Mouse (Mus musculus) hindbrain, embryonic 11.5 days (tissue): ENCODE results near the gene Reps1. TPM values are rescaled to one million over a fixed set of nuclear protein-coding genes. Genes with fewer than 3 reads are reported as not detected.

Experiments used
- ATAC-seq: fragments of 200-750 bp; cut with Nextera tagmentation; 2 replicates; pipeline ENCODE4 v1.8.0; 2017; ENCODE audit warnings: mild to moderate bottlenecking, moderate TSS enrichment, moderate library complexity; ENCODE audit not compliant: low FRiP score
- DNase-seq: peaks from one replicate; pipeline ENCODE4 v3.0.0-alpha.2; 2015; ENCODE audit warnings: low spot score
- H3K27ac ChIP-seq: fragments of 300-500 bp; sonication (generic); 2 replicates; pipeline ENCODE4 v1.5.1; 2014; ENCODE audit warnings: mild to moderate bottlenecking, low read depth, low read length
- H3K27me3 ChIP-seq: fragments of 300-500 bp; sonication (generic); 2 replicates; pipeline ENCODE4 v1.6.1; 2014; ENCODE audit warnings: mild to moderate bottlenecking, low read length, moderate library complexity, mixed read lengths; ENCODE audit not compliant: control insufficient read depth, insufficient read depth
- H3K36me3 ChIP-seq: fragments of 300-500 bp; sonication (generic); 2 replicates; pipeline ENCODE4 v1.6.1; 2014; ENCODE audit warnings: mild to moderate bottlenecking, low read length, moderate library complexity, mixed read lengths; ENCODE audit not compliant: control insufficient read depth, insufficient read depth
- H3K4me1 ChIP-seq: fragments of 300-500 bp; sonication (generic); replicated peaks from 2 replicates; pipeline ENCODE4 v1.6.1; 2014; ENCODE audit warnings: low read length, mixed read lengths; ENCODE audit not compliant: control insufficient read depth, insufficient read depth
- H3K4me2 ChIP-seq: fragments of 300-500 bp; sonication (generic); replicated peaks from 2 replicates; pipeline ENCODE4 v1.6.1; 2014; ENCODE audit warnings: mild to moderate bottlenecking, low read depth, low read length
- H3K4me3 ChIP-seq: fragments of 300-500 bp; sonication (generic); 2 replicates; pipeline ENCODE4 v1.5.1; 2014; ENCODE audit warnings: low read depth, low read length
- H3K9ac ChIP-seq: fragments of 300-500 bp; sonication (generic); 2 replicates; pipeline ENCODE4 v1.6.1; 2014; ENCODE audit warnings: low read depth, low read length
- H3K9me3 ChIP-seq: fragments of 300-500 bp; sonication (generic); 2 replicates; pipeline ENCODE4 v1.6.1; 2016; ENCODE audit warnings: low read length; ENCODE audit not compliant: control insufficient read depth
- WGBS: fragments of 180-500 bp; shearing (Covaris S2); extraction: QIAGEN DNeasy Blood & Tissue Kit; methylation state at CpG from one replicate; pipeline ENCODE4 v1.1.7; 2014; 5-methylcytosine and 5-hydroxymethylcytosine counted together
- polyA plus RNA-seq: library from polyadenylated mRNA; unstranded; fragments of >200 nt; fragmentation: Nextera tagmentation; extraction: Ambion mirVana; gene quantifications from 2 replicates; pipeline ENCODE4 v1.2.1, GENCODE M21; 2014

The Reps1 gene
- polyA plus RNA-seq = 24.6 and 29.7 TPM in 2 replicates

- Histone ChIP-seq H3K4me3 (peak within 1 kb of the TSS; percentile 97), H3K36me3 (no peaks in the 10 kb centered on the region), H3K9me3 (no peaks in the 10 kb centered on the region), H3K27me3 (no peaks in the 10 kb centered on the region), H3K4me1 (no peaks in the 10 kb centered on the region), H3K4me2 (peak within 1 kb of the TSS; percentile 74), H3K27ac (peak within 1 kb of the TSS; percentile 95), H3K9ac (peak within 1 kb of the TSS; percentile 95)
- ATAC-seq = peak; percentile 86
- WGBS = 0% methylated on average over 24 of the region's 90 CpGs
- peak; percentile 66 for DNase-seq
These were observed at the start of gene Reps1 for GRCm38 (mm10) chr10:18055696-18056390. Reps1 (plus strand) TSS chr10:18055861.

- H3K36me3 ChIP-seq = no peaks in the 10 kb centered on the region; the same call in 1 of the 2 replicates
- ATAC-seq (no peak), DNase-seq (no peak)
- H3K4me2 ChIP-seq = no peak overlapping the region
- no peaks in the 10 kb centered on the region for H3K27me3 ChIP-seq
- no peak overlapping the region for H3K9ac ChIP-seq
- no peak overlapping the region for H3K4me3 ChIP-seq
- H3K4me1 ChIP-seq = no peaks in the 10 kb centered on the region
- no peak overlapping the region for H3K27ac ChIP-seq
- WGBS = 94% methylated on average over 1 of the region's 1 CpGs
- H3K9me3 ChIP-seq = no peaks in the 10 kb centered on the region
These were observed 48.9 kb upstream of the Reps1 start for GRCm38 (mm10) chr10:18006756-18007155.

GRCm38 (mm10) chr10:18007243-18007642 is 48.4 kb upstream of the Reps1 start:
- Histone ChIP-seq H3K4me3 (no peak overlapping the region), H3K27ac (no peak overlapping the region), H3K4me2 (no peak overlapping the region), H3K36me3 (no peaks in the 10 kb centered on the region; the same call in 1 of the 2 replicates), H3K27me3 (no peaks in the 10 kb centered on the region), H3K9me3 (no peaks in the 10 kb centered on the region), H3K9ac (no peak overlapping the region), H3K4me1 (no peaks in the 10 kb centered on the region)
- DNase-seq = no peak
- no peak for ATAC-seq
- 78% methylated on average over 3 of the region's 3 CpGs for WGBS

GRCm38 (mm10) chr10:18008118-18008517 is 47.5 kb upstream of the Reps1 start:
- Histone ChIP-seq H3K4me1 (no peaks in the 10 kb centered on the region), H3K36me3 (no peaks in the 10 kb centered on the region; the same call in 1 of the 2 replicates), H3K27ac (no peak overlapping the region), H3K4me2 (no peak overlapping the region), H3K9ac (no peak overlapping the region), H3K27me3 (no peaks in the 10 kb centered on the region), H3K9me3 (no peaks in the 10 kb centered on the region), H3K4me3 (no peak overlapping the region)
- DNase-seq (no peak), ATAC-seq (no peak)

- Histone ChIP-seq H3K27me3 (no peaks in the 10 kb centered on the region), H3K9ac (no peak overlapping the region), H3K4me3 (no peak overlapping the region), H3K27ac (no peak overlapping the region), H3K4me1 (no peaks in the 10 kb centered on the region), H3K9me3 (no peaks in the 10 kb centered on the region), H3K4me2 (no peak overlapping the region), H3K36me3 (no peaks in the 10 kb centered on the region; the same call in 1 of the 2 replicates)
- ATAC-seq = no peak
- WGBS = 84% methylated on average over 1 of the region's 1 CpGs
- no peak for DNase-seq
These were observed 45.9 kb upstream of the Reps1 start for GRCm38 (mm10) chr10:18009744-18010143.

GRCm38 (mm10) chr10:18011761-18012160 is 43.9 kb upstream of the Reps1 start:
- 86% methylated on average over 5 of the region's 5 CpGs for WGBS

GRCm38 (mm10) chr10:18020443-18020842 is 35.2 kb upstream of the Reps1 start:
- H3K27ac ChIP-seq = 0 out of 2 replicates have a peak overlapping the region, but pooled peaks have one; percentile 20
- ATAC-seq = no peak
- H3K9ac ChIP-seq = no peak overlapping the region
- H3K4me3 ChIP-seq = no peak overlapping the region
- H3K4me2 ChIP-seq = peak overlapping the region; percentile 0; the same call in 1 of the 2 replicates
- H3K4me1 ChIP-seq = no peaks in the 10 kb centered on the region; the same call in 1 of the 2 replicates
- WGBS = 79% methylated on average over 7 of the region's 7 CpGs
- peak; percentile 38 for DNase-seq
- H3K9me3 ChIP-seq = no peaks in the 10 kb centered on the region
- H3K27me3 ChIP-seq = no peaks in the 10 kb centered on the region
- H3K36me3 ChIP-seq = peaks cover 2% of the 10 kb centered on the region; the same call in 1 of the 2 replicates

More at GRCm38 (mm10) chr10:18011761-18012160, 43.9 kb upstream of the Reps1 start:
- Histone ChIP-seq H3K9me3 (no peaks in the 10 kb centered on the region), H3K27me3 (no peaks in the 10 kb centered on the region), H3K9ac (no peak overlapping the region), H3K36me3 (no peaks in the 10 kb centered on the region; the same call in 1 of the 2 replicates), H3K27ac (no peak overlapping the region), H3K4me2 (no peak overlapping the region), H3K4me3 (no peak overlapping the region), H3K4me1 (no peaks in the 10 kb centered on the region)
- no peak for ATAC-seq
- no peak for DNase-seq

GRCm38 (mm10) chr10:18020846-18021245 is 34.8 kb upstream of the Reps1 start:
- no peak for ATAC-seq
- Histone ChIP-seq H3K9ac (no peak overlapping the region), H3K4me3 (peak overlapping the region; percentile 71; the same call in 1 of the 2 replicates), H3K27me3 (no peaks in the 10 kb centered on the region), H3K36me3 (peaks cover 2% of the 10 kb centered on the region; the same call in 1 of the 2 replicates), H3K9me3 (no peaks in the 10 kb centered on the region), H3K27ac (0 out of 2 replicates have a peak overlapping the region, but pooled peaks have one; percentile 20), H3K4me1 (no peaks in the 10 kb centered on the region; the same call in 1 of the 2 replicates), H3K4me2 (peak overlapping the region; percentile 0; the same call in 1 of the 2 replicates)
- no peak for DNase-seq
- 65% methylated on average over 1 of the region's 1 CpGs for WGBS
